Mouse (Mus musculus): ENCODE measurements around the gene Khdrbs1. TPM values are rescaled to one million over a fixed set of nuclear protein-coding genes. Genes with fewer than 3 reads are reported as not detected.
"Not testable (repeated sequence)": the region's sequence is repeated elsewhere in the genome, so short reads cannot be mapped to it uniquely, and the experiment has no call there.

The Khdrbs1 gene
- total RNA-seq (2022): 10 to 100 TPM; 20.2 to 24.6 (median 23.2) TPM

DNA sequence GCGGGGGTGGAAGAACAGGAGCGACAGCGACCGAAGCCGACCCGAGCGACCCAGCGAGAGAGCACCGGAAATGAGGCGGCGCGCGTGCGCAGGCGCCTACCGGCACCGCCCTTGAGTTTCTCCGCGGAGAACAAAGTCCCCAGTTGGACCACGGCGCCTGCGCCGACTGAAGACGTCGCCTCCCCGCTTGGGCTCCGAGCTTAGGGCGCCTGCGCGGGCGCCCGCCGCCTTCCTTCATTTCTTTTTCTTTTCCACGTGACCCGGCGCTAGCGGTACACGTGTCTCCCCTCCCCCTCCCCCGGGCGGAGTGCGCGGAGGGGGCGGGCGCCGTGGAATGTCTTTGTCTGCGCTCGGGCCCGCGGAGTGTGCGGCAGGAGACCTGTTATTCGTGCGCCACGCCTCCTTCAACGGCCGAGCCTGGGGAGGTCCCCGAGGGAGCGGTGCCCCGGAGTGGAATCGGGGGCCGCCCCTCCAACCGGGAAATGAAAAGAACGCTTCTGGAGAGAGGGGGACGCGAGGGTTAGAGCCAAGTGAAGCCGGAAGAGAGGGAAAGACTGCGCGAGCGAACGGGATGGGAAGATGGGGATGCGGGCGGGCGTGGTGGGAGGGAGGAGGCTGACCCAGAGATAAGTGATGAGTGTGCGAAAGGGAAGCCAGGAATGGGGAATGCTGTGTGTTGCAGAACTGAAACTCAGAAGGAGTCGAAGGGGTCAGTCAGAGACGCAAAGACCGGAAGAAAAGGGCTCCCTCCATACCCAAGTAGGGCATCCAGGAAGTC lies at the start of gene Khdrbs1:
Khdrbs1 (minus strand) TSS at position 72 of the 778 bp plus-strand sequence.
- peak; percentile 93 for DNase-seq (ENCODE audit: low spot score in 2 of 2)

DNA sequence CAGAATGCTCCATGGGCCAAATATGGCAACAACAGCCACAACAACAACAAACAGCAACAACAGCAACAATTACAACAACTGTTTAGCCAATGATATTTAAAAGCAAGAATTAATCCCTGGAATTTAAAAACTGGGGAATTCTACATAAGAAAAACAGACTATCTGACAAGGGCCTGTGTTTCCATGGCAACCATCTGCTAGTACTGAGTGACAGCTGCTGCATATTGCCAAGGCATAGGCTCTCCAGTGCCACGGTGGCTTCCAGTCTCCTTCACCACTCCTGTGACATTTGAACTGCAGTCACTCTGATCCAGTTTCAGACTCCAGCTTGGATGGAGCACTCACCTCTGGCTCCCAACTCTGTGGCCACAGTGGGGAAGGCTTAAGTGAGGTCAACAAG lies 49.3 kb upstream of the Khdrbs1 start:
- no peak for DNase-seq (ENCODE audit: low spot score in 2 of 2)

DNA sequence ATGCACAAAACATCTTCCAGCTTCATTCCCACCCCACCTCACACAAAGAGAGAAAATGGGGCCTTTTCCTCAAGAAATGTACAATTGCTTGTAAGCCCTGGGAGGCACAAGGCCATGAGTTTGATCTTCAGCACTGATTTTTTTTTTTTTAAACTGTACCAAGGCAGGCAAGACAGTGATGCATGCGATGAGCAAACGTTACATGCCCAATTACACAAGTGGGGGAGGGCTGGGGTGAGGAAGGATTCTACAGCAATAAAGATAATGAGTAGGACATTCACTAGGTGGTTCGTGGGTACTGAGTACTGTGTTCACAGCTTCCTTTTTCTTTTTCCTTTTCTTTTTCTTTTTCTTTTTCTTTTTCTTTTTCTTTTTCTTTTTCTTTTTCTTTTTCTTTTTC lies 48.4 kb upstream of the Khdrbs1 start:
- DNase-seq (ENCODE audit: low spot score in 2 of 2): no peak

DNA sequence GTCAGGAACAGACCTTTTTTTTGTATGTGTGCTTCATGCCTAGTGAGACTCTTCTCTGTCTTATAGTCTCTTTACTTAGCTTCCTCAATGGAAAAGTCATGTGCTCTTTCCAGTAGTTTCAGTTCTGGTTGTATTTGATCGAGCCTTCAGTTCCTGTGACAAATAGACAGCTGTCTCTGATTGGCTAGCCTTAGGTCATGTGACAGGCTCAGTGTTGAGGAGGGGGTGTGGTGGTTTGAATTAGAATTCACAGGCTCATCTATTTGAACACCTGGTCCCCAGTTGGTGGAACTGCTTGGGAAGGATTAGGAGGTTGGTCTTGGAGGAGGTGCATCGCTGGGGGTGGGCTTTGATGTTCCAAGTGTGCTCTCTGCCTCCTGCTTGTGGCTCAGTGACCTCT lies 47.5 kb upstream of the Khdrbs1 start:
- DNase-seq (ENCODE audit: low spot score in 2 of 2): no peak

DNA sequence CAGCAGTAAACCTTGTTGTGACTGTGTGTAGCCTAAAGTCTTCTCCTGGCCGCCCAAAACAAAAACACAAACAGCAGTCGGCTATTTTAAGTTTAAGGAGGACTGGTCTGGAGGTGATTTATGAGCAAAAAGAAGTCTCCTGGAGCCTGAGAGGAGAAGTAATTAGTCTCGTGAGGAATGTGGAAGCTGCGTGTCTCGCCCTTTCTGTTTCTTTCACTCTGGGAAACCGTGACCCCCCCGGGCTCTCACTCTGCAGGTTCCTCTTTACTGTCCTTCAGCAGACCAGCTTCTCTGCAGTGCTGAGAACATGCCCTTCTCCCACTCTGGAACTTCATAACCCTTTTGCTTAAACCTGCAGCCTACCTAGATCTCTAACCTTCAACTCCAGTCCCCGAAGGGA lies 46.6 kb upstream of the Khdrbs1 start:
- DNase-seq (ENCODE audit: low spot score in 2 of 2): no peak

DNA sequence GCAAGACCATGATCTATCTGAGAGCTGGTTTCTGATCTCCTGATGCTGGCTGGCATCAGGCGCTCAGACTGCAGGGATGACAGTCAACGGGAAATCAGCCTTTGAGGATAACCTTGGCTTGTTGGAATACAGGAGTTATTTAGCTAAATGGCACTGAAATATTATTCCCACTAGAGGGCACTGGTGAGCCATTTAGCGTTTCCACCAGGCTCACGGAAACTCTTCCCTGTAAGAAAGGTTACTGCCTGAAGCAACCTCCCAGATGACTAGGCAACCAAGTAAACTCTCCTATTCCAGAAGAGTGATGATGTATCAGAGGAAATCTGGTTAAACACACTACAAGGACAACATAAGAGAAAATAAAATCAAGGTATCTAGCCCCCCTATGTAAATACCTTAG lies 43.1 kb upstream of the Khdrbs1 start:
- DNase-seq (ENCODE audit: low spot score in 2 of 2): peak; percentile 51 to 57

DNA sequence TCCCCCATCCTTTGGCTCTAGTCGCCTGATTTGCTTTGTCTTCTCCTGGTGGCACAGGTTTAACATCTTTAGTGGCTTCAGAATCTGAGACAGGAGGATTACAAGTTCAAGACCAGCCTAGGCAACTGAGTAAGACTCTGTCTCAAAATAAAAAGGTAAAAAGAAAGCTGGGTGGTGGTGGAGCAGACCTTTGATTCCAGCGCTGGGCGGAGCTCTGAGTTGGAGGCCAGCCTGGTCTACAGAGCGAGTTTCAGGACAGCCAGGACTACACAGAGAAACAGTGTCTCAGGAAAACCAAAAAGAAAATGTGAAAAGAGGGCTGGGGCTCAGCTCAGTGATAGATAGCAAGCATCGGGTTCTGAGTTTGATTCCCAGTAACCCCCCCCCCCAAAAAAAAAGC lies 41.4 kb upstream of the Khdrbs1 start:
- DNase-seq (ENCODE audit: low spot score in 2 of 2): no peak

DNA sequence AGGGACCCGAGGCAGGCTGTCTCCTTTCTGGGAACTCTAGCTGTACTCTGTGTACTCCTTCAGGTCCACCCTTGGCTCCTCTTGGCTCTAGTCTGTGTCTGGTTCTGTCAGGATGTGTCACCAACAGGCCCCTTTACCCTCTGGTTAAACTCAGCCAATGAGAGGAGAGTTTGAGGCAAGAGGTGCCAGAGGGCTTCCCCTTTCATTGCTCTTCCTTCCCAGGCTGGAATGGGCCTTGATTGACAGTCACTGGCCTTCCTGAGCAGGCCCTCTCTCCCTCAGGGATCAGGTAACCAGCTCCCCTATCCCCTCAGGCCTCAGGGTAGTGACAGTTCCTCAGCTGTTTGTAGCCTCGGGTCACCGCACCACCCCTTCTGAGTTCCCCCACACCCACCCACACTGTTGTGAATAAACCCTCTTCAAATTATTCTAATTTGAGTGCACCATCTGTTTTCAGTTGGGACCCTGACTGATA lies 40.8 kb upstream of the Khdrbs1 start:
- peak in 1 of 2 experiments; percentile 13 for DNase-seq (ENCODE audit: low spot score in 2 of 2)

DNA sequence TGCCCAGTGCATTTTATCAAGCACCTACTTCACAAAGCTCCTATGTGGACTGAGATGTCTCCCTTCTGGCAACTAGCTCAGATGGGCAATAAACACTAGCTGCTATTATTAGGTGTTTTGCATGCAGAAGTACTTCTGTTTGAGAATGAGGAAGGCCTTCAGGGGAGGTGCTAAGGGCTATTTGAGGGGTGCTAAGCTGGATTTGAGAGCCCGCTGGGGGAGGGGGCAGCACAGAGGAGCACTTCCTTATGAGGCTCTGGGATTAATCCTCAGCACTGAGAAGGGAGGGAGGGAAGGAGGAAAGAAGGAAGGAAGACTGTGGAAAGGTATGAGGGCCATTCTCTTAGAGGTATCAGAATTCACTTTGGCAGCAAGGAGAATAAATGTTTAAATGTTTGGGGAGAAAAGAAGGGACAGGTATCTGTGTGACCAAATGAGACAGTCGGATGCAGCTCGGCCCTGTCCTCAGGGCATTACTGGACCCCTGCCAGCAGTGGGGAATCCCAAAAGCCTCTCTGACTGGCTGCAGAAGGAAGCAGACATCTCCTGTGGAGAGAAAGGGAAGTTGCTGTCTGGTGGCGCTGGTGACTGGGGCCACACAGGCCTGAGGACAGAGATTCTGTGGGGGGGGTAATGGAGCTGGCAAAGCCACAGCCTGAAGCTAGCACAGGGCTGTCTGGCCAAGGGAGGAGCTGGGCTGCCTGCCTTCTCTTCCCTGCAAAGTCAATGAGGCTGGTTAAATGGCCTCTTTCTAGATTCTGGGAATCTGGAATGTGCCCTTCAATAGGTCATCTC lies 40.0 kb upstream of the Khdrbs1 start:
- DNase-seq (ENCODE audit: low spot score in 2 of 2): peak in 1 of 2 experiments; percentile 15

DNA sequence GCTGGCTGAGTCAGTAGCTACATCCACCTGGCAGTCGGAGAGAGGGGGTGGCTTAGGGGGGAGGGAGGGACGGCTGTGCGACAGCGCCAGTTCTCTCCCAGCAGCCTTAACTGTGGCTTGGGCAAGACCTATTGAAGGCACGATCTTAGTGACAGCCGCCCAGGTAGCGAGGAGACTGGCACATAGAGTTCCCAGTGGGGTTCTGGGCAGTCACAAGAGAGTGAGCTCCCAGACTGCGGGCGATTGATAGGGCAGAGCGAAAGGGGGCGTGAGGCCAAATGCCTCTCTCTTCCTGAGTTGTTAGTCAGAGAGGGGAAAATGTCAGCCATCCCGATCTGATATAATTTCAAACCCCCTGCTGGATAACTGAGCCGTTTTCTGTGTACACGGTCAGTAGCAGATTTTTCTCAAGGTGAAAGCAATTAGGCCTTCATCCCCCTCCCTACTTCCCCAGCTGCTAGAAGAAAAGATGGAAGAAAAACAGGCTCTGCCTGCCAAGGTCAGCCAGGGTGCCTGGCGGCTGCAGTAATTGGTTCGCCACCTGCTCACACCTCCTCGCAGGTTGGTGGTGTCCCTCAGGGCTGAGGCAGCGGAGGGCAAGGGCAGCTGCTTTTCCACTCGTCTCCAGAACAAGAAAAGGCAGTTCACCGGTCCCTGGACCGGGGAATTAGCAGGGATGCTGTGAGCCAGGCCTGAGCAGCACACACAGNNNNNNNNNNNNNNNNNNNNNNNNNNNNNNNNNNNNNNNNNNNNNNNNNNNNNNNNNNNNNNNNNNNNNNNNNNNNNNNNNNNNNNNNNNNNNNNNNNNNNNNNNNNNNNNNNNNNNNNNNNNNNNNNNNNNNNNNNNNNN lies 29.8 kb upstream of the Khdrbs1 start:
- DNase-seq (ENCODE audit: low spot score in 2 of 2): no peak

DNA sequence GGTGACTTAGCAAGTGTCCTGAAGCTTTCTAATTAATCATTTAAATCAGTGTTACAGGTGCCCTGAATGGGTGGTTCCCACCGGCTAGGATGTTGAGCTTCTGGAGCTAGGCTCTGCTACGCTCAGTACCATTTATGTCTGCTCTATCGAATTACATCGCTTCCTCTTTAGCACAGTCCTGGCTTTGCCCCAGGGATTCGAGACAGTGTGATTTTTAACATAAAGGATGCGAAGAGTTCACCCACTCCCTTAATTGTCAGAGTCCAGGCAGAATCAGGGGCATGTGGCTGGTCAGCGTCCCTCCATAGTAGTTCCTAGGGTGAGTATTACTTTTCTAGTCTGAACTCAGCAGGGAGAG lies 29.2 kb upstream of the Khdrbs1 start:
- no peak for DNase-seq (ENCODE audit: low spot score in 2 of 2)

DNA sequence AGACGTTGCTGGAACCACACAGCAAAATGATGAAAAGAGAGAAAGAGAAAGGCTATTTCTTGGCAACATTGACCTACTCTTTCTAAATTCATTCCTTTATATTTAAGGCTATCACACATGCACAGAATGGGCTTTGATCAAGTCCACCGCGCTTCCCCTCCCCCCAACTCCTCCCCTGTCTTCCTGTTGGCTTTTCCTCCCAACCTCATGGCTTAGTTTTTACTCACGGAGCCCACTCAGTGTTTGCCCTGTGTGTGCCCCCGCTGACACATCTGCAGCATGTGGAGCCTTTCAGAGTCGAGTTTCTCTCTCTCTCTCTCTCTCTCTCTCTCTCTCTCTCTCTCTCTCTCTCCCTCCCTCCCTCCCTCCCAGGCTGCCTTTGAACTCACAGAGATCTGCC lies 28.5 kb upstream of the Khdrbs1 start:
- DNase-seq (ENCODE audit: low spot score in 2 of 2): no peak

DNA sequence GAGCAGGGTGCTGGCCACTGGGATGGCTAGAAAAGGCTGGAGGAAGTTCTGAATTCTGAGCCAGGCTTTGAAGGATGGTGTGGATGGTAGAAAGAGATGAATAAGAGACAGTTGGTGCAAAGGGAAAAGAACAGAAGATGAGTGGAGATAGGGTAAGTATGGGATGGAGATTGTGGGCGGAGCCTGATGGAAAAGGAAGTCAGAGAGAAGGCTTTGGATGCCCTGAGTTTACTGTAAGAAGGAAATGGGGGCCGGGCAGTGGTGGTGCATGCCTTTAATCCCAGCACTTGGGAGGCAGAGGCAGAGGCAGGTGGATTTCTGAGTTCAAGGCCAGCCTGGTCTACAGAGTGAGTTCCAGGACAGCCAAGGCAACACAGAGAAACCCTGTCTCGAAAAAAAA lies 26.6 kb upstream of the Khdrbs1 start:
- DNase-seq (ENCODE audit: low spot score in 2 of 2): not testable (repeated sequence)

DNA sequence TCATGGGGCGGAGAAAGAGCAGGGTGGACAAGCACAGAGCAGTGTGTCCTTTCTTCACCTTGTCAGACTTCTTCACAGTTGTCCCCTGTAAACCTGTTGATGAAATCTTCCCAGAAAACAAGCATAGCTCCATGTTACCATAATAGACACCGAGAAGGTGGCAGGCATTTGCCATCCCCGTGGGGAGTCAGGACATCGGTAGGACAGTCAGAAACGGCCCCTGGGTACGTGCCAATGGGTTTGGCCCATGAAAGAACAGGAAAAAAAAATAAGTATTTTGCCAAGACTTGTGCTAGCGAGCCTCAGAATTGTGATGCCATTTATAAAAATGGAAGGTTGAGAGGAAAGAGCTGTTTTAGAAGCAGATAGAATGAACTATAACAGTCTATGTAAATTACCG lies 25.7 kb upstream of the Khdrbs1 start:
- DNase-seq (ENCODE audit: low spot score in 2 of 2): no peak

DNA sequence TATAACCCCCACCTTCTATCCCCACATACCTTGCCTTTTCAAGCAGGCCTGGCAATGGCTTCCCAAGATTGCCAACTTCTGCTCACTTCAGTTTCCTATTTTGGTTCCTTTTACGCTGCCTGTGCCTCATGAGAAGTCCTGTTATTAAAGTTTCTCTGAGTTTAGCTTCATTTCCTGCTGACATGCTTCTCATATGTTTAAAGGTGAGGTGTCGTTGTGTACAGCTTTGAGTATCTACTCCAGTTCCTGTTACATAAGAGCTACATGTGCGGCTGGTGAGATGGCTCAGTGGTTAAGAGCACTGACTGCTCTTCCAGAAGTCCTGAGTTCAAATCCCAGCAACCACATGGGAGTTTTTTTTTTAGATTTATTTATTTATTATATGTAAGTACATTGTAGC lies 23.2 kb upstream of the Khdrbs1 start:
- no peak for DNase-seq (ENCODE audit: low spot score in 2 of 2)

DNA sequence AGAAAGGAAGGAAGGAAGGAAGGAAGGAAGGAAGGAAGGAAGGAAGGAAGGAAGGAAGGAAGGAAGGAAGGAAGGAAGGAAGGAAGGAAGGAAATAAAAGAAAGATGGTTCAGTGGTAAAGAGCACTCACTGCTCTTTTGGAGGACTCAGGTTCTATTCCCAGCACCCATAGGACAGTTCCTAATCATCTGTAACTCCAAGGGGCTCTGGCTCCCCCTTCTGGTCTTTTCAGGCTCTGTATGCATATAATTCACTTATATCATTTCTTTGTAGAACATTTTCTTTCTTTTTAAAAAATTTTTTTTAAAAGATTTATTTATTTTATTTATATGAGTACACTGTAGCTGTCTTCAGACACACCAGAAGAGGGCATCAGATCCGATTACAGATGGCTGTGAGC lies 20.4 kb upstream of the Khdrbs1 start:
- DNase-seq (ENCODE audit: low spot score in 2 of 2): not testable (repeated sequence)

DNA sequence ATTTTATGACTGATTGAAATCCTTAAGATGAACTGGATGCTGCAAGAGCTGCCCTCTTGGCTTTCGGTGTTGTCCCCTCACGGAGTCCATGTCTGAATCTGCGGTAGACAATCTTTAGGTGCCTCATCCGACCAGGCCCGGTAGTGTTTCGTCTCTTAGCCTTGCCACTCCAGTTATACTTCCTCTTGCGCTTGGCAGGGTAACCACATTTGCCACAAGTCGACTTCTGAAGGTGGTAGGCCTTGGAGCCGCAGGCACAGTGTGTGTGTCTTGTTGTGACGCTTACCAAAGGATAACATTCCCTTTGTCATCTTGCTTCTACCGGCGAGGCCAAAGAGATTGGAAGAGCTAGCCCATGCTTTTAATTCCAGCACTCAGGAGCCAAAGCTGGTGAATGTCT lies 19.5 kb upstream of the Khdrbs1 start:
- DNase-seq (ENCODE audit: low spot score in 2 of 2): no peak

DNA sequence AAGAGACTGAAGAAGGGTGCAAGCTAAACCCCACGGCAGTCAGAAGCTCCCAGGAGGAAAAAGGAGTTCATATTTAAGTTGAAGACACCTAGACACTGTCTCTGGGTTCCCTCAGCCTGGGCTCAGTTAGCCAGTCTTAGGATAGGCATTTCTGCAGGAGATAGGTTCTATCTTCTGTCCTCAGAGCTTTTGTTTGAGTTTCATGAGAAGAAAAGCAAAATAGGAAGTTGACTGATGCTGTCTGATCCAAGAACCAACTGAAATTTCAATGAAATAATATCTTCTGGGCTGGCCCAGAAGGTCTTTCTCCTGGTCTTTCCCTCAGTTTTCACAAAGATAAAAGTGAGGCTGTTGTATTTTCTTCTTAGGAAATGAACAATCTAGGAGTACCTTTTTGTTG lies 13.4 kb upstream of the Khdrbs1 start:
- no peak for DNase-seq (ENCODE audit: low spot score in 2 of 2)

DNA sequence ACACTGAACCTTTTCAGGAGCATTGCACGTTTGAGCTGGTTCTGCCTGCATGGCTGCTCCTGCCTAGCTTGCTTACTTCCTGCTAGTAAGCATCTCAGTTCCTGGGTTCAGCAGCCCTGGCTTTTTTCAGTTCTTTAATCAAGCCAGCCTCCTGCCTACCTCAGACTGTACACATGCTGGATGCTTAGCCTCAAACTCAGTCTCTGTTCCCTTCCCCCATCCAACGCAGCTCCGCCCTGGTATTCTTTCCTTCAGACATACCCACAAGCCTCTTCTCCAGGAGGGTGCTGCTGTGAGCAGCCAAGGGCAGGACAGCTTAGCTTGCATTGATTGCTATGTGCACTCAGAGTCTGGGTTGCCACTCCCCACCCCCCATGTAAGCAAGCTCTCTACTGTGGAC lies 12.6 kb upstream of the Khdrbs1 start:
- DNase-seq (ENCODE audit: low spot score in 2 of 2): no peak

DNA sequence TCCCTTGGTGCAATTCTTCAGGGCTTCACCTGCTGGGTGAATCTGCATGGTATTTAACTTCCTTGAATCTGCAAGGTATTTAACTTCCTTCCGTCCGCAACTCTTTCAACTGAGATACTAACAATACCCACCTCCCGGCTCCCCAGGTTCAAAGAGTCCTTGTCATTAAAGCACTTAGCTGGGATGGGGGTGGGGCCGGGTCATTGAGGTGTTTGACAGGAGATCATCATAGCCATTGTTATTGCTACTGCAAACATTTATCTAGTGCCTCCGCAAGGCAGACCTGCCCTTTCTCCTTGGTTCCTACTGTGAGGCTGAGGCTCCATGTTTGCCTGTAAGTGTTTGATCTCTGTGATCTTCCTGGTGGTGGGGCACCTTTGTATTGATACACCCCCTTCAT lies 8.3 kb upstream of the Khdrbs1 start:
- no peak for DNase-seq (ENCODE audit: low spot score in 2 of 2)

DNA sequence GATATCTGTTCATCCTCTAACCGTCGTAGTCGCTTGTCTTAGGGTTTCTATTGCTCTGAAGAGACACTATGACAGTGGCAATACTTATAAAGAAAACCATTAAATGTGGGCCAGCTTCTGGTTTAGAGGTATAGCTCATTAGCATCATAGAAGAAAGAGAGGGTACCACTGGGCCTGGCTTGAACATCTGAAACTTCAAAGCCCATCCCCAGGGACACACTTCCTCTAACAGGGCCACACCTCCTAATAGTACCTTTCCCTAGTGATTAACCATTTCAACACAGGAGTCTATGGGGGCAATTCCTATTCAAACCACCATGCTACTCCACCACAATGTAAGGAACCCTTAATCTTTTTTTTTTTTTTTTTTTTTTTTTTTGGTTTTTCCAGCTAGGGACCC lies 4.5 kb upstream of the Khdrbs1 start:
- no peak for DNase-seq (ENCODE audit: low spot score in 2 of 2)

DNA sequence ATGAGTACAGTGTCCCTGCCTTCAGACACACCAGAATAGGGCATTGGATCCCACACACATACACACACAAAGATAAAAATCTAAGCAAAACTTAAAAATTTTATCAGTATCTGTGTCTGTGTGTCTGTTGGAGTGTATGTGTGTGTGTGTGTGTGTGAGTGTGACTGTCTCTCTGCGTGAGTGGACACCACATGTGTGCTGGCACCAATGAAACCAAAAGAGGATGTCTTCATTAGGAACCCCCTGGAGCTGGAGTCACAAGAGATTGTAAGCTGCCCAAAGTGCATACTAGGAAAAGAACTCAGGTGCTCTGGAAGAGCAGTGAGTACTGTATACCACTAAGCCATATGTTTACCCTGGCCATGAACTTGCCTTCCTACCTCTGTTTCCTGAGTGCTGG lies 4.0 kb upstream of the Khdrbs1 start:
- no peak for DNase-seq (ENCODE audit: low spot score in 2 of 2)

Measured in gastrocnemius, adult 8-10 months (tissue).